Mouse (Mus musculus): Measurements from ENCODE around the gene Gm26602. TPM values are rescaled to one million over a fixed set of nuclear protein-coding genes. Genes with fewer than 3 reads are reported as not detected.

The Gm26602 gene
- polyA plus RNA-seq, 1 experiment from 2014 or later = 6.0 TPM

GRCm38 (mm10) chr10:79932736-79933135 lies 22.1 kb downstream of the Gm26602 start:
- ATAC-seq (no peak), DNase-seq (ENCODE audit: low spot score) (no peak)
- H3K27ac ChIP-seq (ENCODE audit: low read depth, low read length) = no peak overlapping the region; the same call in 1 of the 2 replicates
- 32% methylated on average over 8 of the region's 8 CpGs for WGBS
- no peaks in the 10 kb centered on the region for H3K27me3 ChIP-seq (replicated peaks; ENCODE audit: control insufficient read depth, insufficient read depth, low read length)
- H3K4me3 ChIP-seq (ENCODE audit: low read depth, low read length) = no peak overlapping the region
- no peak overlapping the region for H3K4me2 ChIP-seq (ENCODE audit: low read length)
- peaks cover 10% of the 10 kb centered on the region; the same call in 1 of the 2 replicates for H3K4me1 ChIP-seq (ENCODE audit: control insufficient read depth, insufficient read depth, low read length)
- H3K9me3 ChIP-seq (replicated peaks; ENCODE audit: control insufficient read depth, low read length) = no peaks in the 10 kb centered on the region
- H3K36me3 ChIP-seq (ENCODE audit: control insufficient read depth, insufficient read depth, low read length) = peaks cover 19% of the 10 kb centered on the region; the same call in 1 of the 2 replicates
- H3K9ac ChIP-seq (ENCODE audit: low read length) = no peak overlapping the region

DNA sequence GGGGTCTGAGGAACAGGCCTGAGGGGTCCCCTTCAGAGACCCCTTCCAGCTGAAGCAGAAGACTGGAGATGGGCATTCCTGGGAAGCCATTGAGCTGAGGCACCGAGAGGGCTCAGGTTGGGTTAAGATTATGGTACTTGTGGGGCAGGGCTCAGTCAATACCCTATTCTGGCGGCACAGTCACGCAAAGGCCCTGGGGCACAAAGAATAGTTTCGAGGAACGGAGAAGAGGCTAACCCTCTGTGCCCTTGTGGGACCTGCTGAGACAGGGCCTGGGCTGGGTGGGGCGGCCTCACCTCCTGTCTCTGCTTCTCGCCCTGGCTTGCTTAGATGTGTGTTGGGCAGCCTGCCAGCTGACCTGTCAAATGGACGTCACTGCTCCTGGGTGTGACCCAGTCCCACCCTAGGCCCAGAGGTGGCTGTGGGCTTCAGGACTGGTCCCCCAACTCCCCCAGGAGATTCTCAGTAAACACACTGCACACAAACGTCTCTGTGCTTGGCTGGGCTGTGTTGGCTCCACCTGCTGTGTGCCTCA lies 22.6 kb downstream of the Gm26602 start:
- Histone ChIP-seq H3K9me3 (replicated peaks; ENCODE audit: control insufficient read depth, low read length) (no peaks in the 10 kb centered on the region), H3K4me3 (ENCODE audit: low read depth, low read length) (no peak overlapping the region), H3K27me3 (replicated peaks; ENCODE audit: control insufficient read depth, insufficient read depth, low read length) (no peaks in the 10 kb centered on the region), H3K36me3 (ENCODE audit: control insufficient read depth, insufficient read depth, low read length) (peaks cover 20% of the 10 kb centered on the region; the same call in 1 of the 2 replicates), H3K4me1 (ENCODE audit: control insufficient read depth, insufficient read depth, low read length) (peaks cover 10% of the 10 kb centered on the region; the same call in 1 of the 2 replicates), H3K4me2 (ENCODE audit: low read length) (no peak overlapping the region), H3K27ac (ENCODE audit: low read depth, low read length) (no peak overlapping the region; the same call in 1 of the 2 replicates), H3K9ac (ENCODE audit: low read length) (no peak overlapping the region)
- DNase-seq (ENCODE audit: low spot score) (no peak), ATAC-seq (no peak)
- 72% methylated on average over 9 of the region's 9 CpGs for WGBS

GRCm38 (mm10) chr10:79933861-79934260 lies 23.2 kb downstream of the Gm26602 start:
- WGBS = 39% methylated on average over 6 of the region's 6 CpGs
- Histone ChIP-seq H3K9me3 (replicated peaks; ENCODE audit: control insufficient read depth, low read length) (no peaks in the 10 kb centered on the region), H3K4me1 (ENCODE audit: control insufficient read depth, insufficient read depth, low read length) (peaks cover 9% of the 10 kb centered on the region; the same call in 1 of the 2 replicates), H3K4me2 (ENCODE audit: low read length) (no peak overlapping the region), H3K4me3 (ENCODE audit: low read depth, low read length) (no peak overlapping the region), H3K27ac (ENCODE audit: low read depth, low read length) (peak overlapping the region; percentile 35; the same call in 1 of the 2 replicates), H3K36me3 (ENCODE audit: control insufficient read depth, insufficient read depth, low read length) (peaks cover 20% of the 10 kb centered on the region; the same call in 1 of the 2 replicates), H3K27me3 (replicated peaks; ENCODE audit: control insufficient read depth, insufficient read depth, low read length) (no peaks in the 10 kb centered on the region), H3K9ac (ENCODE audit: low read length) (no peak overlapping the region)
- no peak for DNase-seq (ENCODE audit: low spot score)
- no peak for ATAC-seq

GRCm38 (mm10) chr10:79934272-79934721 lies 23.6 kb downstream of the Gm26602 start:
- Histone ChIP-seq H3K4me1 (ENCODE audit: control insufficient read depth, insufficient read depth, low read length) (peaks cover 5% of the 10 kb centered on the region; the same call in 1 of the 2 replicates), H3K27me3 (replicated peaks; ENCODE audit: control insufficient read depth, insufficient read depth, low read length) (no peaks in the 10 kb centered on the region), H3K36me3 (ENCODE audit: control insufficient read depth, insufficient read depth, low read length) (peaks cover 20% of the 10 kb centered on the region; the same call in 1 of the 2 replicates), H3K4me2 (ENCODE audit: low read length) (no peak overlapping the region), H3K9ac (ENCODE audit: low read length) (no peak overlapping the region), H3K4me3 (ENCODE audit: low read depth, low read length) (no peak overlapping the region), H3K9me3 (replicated peaks; ENCODE audit: control insufficient read depth, low read length) (no peaks in the 10 kb centered on the region), H3K27ac (ENCODE audit: low read depth, low read length) (peak overlapping the region; percentile 35; the same call in 1 of the 2 replicates)
- ATAC-seq (peak; percentile 49), DNase-seq (ENCODE audit: low spot score) (peak; percentile 44)
- WGBS = 66% methylated on average over 13 of the region's 13 CpGs

- ATAC-seq = no peak
- no peak for DNase-seq (ENCODE audit: low spot score)
- peaks cover 20% of the 10 kb centered on the region; the same call in 1 of the 2 replicates for H3K36me3 ChIP-seq (ENCODE audit: control insufficient read depth, insufficient read depth, low read length)
- H3K9ac ChIP-seq (ENCODE audit: low read length) = no peak overlapping the region
- WGBS = 90% methylated on average over 16 of the region's 16 CpGs
- H3K27ac ChIP-seq (ENCODE audit: low read depth, low read length) = 0 out of 2 replicates have a peak overlapping the region, but pooled peaks have one; percentile 35
- H3K4me2 ChIP-seq (ENCODE audit: low read length) = no peak overlapping the region
- peaks cover 4% of the 10 kb centered on the region; the same call in 1 of the 2 replicates for H3K4me1 ChIP-seq (ENCODE audit: control insufficient read depth, insufficient read depth, low read length)
- no peaks in the 10 kb centered on the region for H3K9me3 ChIP-seq (replicated peaks; ENCODE audit: control insufficient read depth, low read length)
- H3K27me3 ChIP-seq (replicated peaks; ENCODE audit: control insufficient read depth, insufficient read depth, low read length) = no peaks in the 10 kb centered on the region
- no peak overlapping the region for H3K4me3 ChIP-seq (ENCODE audit: low read depth, low read length)
These were observed 24.3 kb downstream of the Gm26602 start for GRCm38 (mm10) chr10:79934794-79935569.

DNA sequence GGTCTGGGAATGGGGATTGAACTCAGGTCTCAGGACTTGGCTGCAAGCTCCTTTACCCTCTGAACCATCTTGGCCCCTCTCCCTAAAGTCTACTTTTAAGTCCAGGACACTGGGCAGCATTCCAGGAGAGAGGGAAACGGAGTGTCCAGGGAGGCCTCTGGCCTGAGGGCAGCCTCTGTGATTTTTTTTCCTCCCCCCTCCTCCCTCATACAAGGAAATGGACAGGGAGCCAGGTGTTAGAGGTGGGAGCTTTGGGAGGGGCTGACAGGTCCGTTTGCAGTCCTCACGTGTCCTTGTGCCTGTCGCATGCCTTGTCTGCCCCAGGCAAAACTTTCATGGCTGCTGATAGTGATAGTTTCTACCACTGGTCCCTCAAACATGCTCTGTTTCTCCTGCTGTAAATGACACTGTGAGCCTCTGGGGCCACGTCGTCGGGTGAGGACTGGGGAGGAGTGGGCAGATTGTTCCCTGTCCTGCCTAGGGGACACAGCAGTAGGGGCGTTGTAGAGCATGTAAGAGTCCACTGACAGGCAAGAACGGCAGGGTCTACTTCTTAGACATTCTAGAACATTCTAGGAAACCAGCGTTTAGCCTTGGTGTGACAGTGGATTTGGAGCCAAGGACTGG lies 25.7 kb downstream of the Gm26602 start:
- no peak for DNase-seq (ENCODE audit: low spot score)
- Histone ChIP-seq H3K9me3 (replicated peaks; ENCODE audit: control insufficient read depth, low read length) (no peaks in the 10 kb centered on the region), H3K27me3 (replicated peaks; ENCODE audit: control insufficient read depth, insufficient read depth, low read length) (no peaks in the 10 kb centered on the region), H3K4me2 (ENCODE audit: low read length) (no peak overlapping the region), H3K4me1 (ENCODE audit: control insufficient read depth, insufficient read depth, low read length) (peaks cover 4% of the 10 kb centered on the region; the same call in 1 of the 2 replicates), H3K27ac (ENCODE audit: low read depth, low read length) (no peak overlapping the region), H3K36me3 (ENCODE audit: control insufficient read depth, insufficient read depth, low read length) (peaks cover 16% of the 10 kb centered on the region; the same call in 1 of the 2 replicates), H3K9ac (ENCODE audit: low read length) (0 out of 2 replicates have a peak overlapping the region, but pooled peaks have one; percentile 29), H3K4me3 (ENCODE audit: low read depth, low read length) (no peak overlapping the region)
- ATAC-seq = no peak
- WGBS = 80% methylated on average over 10 of the region's 10 CpGs

DNA sequence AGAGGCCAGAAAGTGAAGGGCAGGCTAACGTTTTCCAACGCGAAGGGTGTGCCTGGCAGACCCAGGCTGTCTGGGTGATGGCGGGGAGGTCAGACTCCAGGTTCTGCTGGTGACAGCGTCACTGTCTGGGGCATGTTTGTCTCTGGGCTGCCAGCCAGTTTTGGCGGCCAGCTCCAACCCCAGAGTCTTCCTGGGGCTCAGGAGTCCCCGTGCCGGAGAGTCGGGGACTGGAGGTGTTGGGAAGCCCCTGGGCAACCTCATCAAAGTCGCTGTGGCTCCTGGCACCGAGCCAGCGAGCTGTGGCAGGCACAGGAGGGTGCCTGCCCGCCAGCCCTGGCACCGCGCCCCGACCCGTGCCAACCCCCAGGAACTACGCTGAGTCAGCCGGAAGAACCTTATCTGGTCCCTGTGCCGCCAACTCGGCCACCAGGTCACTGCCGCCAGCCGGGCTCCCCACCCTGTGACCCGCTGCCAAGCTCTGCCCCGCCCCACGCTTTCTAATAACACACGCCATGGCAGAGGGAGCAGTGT lies 26.3 kb downstream of the Gm26602 start:
- peak; percentile 33 for DNase-seq (ENCODE audit: low spot score)
- Histone ChIP-seq H3K9ac (ENCODE audit: low read length) (peak overlapping the region; percentile 29), H3K4me2 (ENCODE audit: low read length) (0 out of 2 replicates have a peak overlapping the region, but pooled peaks have one; percentile 2), H3K9me3 (replicated peaks; ENCODE audit: control insufficient read depth, low read length) (no peaks in the 10 kb centered on the region), H3K4me3 (ENCODE audit: low read depth, low read length) (no peak overlapping the region), H3K27ac (ENCODE audit: low read depth, low read length) (no peak overlapping the region), H3K27me3 (replicated peaks; ENCODE audit: control insufficient read depth, insufficient read depth, low read length) (no peaks in the 10 kb centered on the region), H3K36me3 (ENCODE audit: control insufficient read depth, insufficient read depth, low read length) (peaks cover 16% of the 10 kb centered on the region; the same call in 1 of the 2 replicates), H3K4me1 (ENCODE audit: control insufficient read depth, insufficient read depth, low read length) (peaks cover 4% of the 10 kb centered on the region; the same call in 1 of the 2 replicates)
- ATAC-seq = 0 out of 2 replicates have a peak, but pooled peaks have one; percentile 8
- WGBS = 56% methylated on average over 27 of the region's 27 CpGs

- Histone ChIP-seq H3K27me3 (replicated peaks; ENCODE audit: control insufficient read depth, insufficient read depth, low read length) (no peaks in the 10 kb centered on the region), H3K9me3 (replicated peaks; ENCODE audit: control insufficient read depth, low read length) (no peaks in the 10 kb centered on the region), H3K27ac (ENCODE audit: low read depth, low read length) (no peak overlapping the region), H3K9ac (ENCODE audit: low read length) (no peak overlapping the region), H3K36me3 (ENCODE audit: control insufficient read depth, insufficient read depth, low read length) (peaks cover 9% of the 10 kb centered on the region; the same call in 1 of the 2 replicates), H3K4me2 (ENCODE audit: low read length) (no peak overlapping the region), H3K4me1 (ENCODE audit: control insufficient read depth, insufficient read depth, low read length) (peaks cover 4% of the 10 kb centered on the region; the same call in 1 of the 2 replicates), H3K4me3 (ENCODE audit: low read depth, low read length) (no peak overlapping the region)
- ATAC-seq (no peak), DNase-seq (ENCODE audit: low spot score) (no peak)
- 69% methylated on average over 11 of the region's 11 CpGs for WGBS
These were observed 27.3 kb downstream of the Gm26602 start for GRCm38 (mm10) chr10:79937775-79938526.

Data from forebrain, embryonic 14.5 days (tissue).